Mouse (Mus musculus) mature B cell (primary cell): ENCODE results near the gene Tmc7.

Source experiments
- in situ Hi-C: fragments of 300-500 bp; cut with MboI; formaldehyde crosslinking; loops from 2 replicates; pipeline ENCODE4 v1.14.3; 2019

Gene Tmc7

DNA sequence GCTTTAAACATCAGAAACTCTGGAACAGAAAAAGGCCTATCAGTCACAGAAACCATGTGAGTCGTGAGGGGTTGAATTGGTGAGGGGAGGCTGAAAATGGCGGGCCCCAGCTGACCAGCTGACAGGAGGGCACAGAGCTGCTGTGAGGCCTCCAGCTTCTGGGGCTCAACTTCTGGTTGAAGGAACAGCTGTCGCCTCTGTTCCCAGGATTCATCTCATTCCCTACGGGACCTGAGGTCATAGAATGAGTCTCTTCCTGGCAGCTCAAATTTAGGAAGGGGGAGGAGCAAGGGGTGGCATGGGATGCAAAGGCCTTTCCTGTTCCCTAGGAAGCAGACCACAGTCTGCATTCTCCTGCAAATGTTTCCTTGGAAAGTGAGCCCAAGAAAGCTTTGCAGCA is 80.7 kb downstream of the Tmc7 start:
- in situ Hi-C loops: no loop called here

DNA sequence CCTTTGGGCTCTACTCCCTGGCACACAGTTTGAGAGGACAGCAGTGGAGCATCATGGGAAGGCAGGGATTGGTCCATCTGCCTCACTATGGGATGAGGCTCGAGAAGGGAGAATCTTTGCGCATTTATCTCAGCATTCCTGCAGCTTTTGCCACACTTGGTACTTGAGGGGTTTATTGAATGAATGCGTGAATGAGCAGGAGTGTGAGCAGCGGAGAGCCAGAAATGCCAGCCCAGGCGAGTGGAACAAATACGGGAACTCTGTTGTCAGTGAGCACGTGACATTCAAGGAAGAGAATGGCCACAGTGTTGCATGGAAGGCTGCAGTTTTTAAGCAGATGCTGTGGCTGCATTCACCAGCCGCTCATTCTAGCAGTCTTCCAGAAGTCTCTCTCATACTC is 82.2 kb downstream of the Tmc7 start:
- in situ Hi-C loops: no loop called here

DNA sequence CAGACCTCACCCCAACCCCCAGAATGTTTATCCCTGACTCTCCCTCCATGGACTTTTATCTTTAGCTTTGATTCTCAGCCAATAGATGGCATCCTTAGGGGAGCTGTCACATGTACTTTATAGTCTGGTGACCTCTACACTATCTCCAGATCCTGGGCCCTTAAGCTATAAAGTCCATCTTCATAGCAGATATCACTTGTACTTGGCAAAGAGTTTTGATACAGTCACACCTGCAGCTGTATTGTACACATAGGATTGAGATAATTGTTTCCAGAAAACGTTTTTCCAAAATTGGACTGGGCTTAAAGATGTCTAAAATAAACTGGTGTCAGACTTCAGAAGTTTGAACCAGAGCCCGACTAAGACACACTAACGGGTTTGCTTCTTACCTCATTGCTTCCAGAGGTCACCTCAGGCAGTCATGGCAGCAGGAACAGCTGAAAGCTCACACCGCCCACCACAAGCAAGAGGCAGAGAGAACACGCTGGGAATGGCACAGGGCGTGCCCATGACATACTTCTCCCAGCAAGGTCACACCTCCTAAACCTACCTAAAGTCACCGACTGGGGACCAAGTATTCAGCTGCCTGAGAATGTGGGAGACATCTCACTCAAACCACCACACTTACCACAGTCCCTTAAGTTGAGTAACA is 84.6 kb downstream of the Tmc7 start:
- in situ Hi-C loops: no loop called here

DNA sequence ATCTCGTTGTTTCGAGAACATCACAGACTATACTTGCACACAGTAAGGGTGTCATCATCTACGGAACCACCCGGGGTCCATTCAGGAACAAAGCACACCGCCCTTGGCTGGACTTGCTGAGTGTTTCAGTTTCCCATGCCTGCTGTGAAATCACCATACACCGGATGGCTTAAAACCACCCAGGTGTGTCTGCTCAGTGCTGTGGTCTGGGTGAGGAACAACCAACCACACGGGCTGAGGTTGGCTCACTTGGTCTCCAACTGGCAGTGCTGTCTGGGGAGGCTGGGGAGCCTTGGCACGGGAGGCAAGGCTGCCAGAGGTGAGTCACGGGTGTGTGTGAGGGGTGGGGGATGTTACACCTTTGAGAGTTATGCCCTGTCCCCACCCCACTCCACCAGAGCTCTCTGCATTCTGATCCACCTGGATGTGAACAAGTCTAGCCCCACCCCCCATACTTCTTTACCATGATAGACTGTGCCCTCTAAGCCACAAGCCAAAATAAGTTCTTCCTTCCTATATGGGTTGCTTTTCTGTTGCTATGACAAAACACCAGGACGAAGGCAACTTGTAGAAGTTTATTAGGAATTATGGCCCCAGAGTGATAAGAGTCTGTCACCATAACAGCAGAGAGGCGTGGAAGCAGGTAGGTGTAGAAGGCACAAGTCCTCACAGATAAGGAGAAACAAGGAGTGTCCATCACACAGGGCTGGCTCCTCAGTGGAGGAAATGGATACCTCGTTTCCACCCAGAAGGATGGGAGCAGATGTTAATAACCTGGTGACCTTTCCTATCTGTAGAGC is 85.4 kb downstream of the Tmc7 start:
- in situ Hi-C loops: no loop called here

DNA sequence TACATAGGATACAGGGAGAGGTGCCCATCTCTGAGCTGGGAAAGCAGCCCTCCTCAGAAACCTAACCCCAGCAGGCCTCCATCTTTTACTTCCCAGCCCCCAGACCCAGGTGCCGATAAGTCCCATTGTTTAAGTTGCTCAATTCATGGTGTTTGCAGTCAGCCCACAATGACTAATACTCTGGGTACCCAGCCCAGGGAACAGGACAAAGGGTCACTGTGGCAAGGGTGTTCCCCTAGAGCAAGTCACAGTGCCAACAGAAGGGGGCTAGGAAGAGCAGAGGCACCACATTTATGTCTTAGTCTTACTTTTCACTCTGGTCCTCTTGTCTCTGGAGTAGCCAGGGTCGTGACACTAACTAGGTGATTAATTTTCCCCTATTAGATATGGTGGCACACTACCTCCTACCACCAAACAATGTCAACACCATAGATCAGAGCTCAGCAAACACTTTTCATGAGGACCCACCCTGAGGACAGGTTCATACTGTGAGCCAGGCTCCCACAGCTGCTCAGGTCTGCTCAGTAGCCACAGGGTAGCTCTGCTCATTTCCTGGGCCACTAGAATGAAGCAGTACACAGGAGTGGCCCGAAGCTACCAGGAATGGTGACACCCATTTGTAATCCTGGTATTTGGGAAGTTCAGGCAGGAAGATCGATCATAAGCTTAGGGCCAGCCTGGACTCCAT is 89.5 kb downstream of the Tmc7 start:
- in situ Hi-C loops: no loop called here

DNA sequence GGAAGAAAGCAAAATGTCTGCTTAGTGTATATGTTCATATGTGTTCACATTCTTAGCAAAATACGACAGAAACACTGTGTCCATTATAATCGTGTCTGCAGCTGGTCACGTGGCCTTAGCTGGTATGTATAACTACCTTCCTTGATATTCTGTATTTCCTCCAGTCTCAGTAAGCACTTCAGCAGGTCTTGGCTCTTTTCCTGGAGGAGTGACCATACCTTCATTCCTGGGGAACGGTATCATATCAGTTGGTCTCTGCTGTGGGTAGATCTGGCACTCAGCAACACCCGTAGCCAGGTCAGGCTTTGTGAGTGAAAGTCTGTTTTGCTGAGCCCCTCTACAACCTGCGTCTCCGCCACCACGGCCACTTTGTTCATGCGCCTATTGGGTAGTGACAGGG is 90.6 kb downstream of the Tmc7 start:
- in situ Hi-C loops: no loop called here

DNA sequence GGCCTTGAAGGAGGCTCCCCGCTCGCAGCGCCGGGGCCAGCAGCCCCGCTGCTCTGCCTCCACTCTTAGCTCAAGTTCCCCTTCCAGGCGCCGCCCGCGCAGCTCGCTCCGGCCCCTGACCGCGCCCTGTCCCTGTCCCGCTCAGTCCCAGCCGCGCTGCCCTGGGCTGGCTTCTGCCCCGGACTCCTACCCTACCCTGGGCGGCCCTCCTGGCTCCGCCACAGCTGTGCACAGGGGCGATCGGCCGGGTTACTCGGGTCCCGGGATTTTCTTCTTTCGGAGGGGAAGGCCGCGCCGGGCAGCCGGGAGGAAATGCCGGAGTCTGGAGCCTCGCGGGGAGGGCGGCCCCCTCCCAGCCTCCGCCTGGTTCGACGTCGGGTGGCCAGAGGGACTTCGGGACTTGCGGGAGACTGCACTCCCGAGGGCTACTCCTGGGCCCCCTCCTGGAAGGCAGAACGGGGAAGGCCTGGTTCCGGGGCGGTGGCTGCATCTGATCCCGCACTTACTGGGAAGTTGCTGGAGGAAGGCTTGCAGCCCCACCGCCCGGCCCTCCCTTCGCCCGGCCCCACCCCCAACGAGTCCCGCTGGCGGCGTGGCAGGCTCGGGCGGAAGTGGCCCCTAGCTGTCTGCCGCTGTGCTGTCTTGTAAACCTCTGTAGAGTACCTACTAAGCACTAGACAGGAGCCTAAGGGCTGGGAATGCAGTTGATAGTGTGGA is 92.9 kb downstream of the Tmc7 start, which contains the start of gene Itpripl2:
Gene Itpripl2, minus strand, starts transcription at position 545 of the 717 bp plus-strand sequence.
- in situ Hi-C loops: no loop called here

DNA sequence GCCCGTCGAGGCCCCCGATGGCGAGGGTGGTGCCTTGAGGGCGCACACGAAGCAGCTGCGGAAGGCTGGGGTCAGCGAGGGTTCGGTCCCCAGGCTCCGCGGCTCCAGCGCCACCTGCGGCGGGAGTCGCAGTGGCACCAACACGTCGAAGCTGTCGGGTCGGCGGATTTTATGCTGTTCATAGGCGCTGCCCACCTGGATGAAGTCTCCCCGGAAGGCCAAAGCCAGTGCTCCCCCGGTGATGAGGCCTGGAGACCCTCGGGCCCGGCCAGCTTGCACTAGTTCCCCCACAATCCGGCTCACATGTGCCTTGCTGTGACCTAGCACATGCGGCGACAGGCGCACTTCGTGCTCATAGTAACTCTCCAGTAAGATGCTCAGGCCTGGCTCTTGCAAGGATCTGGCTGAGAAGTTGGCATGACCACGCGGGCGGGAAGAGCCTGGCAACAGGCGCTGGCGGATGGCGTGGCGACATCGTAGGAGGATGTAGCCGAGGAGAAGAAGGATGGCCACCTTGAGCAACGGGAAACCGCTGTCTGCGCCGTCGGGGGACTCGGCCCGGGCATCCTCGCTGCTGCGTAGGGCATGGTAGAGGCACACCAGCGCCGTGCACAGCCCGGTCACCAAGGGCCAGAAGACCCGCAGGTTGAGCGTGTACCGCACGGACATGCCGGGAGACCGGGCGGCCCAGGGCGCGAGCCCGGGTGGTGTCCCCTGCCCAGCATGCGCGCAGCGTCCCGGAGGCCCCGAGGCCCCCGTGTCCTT is 93.7 kb downstream of the Tmc7 start:
- in situ Hi-C loops: no loop called here

DNA sequence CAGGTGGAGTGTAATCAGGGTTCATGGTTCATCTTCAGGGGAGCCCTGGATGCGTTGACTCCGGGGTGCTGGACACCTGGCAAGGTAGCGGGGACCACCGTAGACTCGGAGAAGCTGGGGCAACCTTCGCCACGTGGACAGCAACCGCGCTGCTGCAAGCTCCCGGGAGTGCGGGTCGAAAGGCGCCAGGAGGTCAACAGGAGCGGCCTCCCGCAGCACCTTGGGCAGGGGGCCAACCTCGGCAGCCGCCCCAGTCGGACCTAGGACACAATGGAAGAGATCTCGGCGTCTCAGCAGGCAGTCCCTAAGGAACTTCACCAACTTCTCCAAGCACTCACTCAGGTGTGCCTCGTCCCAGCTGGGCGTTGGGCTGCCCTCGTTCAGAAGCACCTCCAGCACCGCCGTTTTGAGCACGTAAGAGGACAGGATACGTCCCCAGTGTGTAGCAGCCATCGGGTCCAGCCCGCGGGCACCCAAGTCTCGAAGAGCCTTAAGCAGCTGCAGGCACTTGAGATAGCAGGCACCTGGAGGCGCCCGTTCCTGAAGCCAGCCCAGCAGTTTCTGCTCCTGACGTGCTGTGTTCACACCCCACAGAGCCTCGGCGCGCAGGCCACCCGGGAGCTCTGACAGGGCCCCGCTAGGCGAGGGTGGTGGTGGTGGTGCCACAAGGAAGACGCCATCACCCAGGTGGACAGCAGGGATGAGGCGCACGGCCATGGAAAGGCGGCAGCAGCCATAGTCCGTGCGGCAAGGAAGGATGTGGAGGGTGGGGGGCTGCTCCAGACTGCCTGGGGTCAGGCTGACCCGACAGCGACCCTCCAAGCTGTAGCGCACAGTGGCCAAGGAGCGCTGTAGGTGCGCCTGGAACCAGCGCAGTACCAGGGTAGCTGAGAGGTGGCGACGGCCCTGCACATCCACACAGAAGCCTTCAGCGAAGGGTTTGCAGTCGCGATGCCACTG is 94.5 kb downstream of the Tmc7 start:
- in situ Hi-C loops: no loop called here

DNA sequence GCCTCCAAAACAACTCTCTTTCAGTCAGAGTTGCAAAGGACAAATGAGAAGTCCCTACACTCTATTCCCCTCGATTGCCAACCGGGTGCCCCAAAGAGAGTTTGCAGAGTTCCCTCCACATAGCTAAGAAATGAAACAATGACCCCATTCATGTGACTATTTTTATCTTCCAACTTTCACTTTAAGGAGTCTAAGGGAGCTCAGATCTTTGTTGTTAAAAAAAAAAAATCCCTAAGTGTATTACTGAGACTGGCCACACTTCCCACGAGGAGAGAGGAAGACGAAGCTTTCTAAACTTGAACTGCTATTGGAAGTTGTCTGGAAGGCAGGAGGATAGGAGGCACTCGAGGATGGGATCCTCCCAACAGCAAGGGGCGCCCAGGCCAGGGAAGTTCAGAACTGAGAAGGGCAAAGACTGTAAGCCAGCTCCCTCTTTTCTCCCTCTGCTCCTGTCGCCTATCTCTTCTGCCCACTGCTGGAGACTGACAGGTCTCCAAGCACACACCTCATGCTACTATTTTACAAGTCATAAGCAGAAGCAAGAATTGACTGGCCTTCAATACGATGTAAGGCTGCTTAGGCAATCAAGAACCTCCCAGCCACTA is 96.4 kb downstream of the Tmc7 start:
- in situ Hi-C loops: no loop called here

DNA sequence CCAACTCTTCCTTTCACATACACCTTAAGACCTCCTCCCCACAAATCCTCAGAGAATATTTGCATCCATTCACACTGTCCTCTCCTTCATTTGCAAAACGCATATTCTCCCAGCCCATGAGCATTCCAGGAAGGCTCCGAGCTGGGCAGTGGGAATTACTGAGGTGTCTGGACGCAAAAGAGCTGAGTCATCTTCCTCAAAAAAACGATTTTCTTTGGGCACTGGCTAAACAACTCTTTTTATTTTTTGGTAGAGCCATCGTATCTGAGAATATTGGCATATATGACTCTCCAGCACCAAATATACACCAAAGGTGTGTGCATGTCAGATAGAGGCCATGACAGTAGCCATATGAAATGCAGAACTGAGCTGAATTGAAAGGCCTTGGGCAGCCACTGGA is 97.6 kb downstream of the Tmc7 start:
- in situ Hi-C loops: no loop called here
